Mouse (Mus musculus): Measurements from ENCODE around the gene Txnrd1. TPM values are rescaled to one million over a fixed set of nuclear protein-coding genes. Genes with fewer than 3 reads are reported as not detected.

Txnrd1 gene
- 32.2 and 42.5 TPM in 2 replicates for polyA plus RNA-seq (2012; rRNA removed)

DNA sequence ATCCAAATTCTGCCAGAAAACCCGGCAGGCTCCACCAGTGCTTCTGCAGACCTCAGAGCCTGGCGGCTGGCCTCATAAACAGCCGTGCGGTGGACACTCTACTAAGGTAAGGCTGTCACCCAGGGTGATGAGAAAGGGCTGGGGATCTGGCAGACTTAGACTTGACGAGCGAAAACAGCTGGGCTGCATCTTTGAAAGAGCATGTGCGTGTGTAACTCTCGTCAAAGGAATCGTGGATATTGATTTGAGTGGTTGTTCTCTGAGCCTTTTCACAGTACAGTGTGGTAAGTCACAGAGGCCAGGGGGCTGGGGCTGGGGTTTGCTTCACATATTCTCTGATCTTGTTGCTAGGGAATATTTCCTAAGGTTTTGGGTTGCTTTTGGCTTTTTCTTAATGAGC, at the start of gene Txnrd1:
Txnrd1 (plus strand) TSS at position 26 of the 400 bp plus-strand sequence.
- Histone ChIP-seq H3K36me3 (ENCODE audit: control insufficient read depth, insufficient read depth, low read length) (no peaks in the 10 kb centered on the region), H3K27me3 (ENCODE audit: control insufficient read depth, insufficient read depth, low read length) (no peaks in the 10 kb centered on the region), H3K4me1 (replicated peaks; ENCODE audit: control insufficient read depth, insufficient read depth, low read length) (peaks cover 4% of the 10 kb centered on the region), H3K4me3 (ENCODE audit: control insufficient read depth, insufficient read depth, low read length) (no peak within 1 kb of the TSS), H3K27ac (ENCODE audit: control insufficient read depth, insufficient read depth, low read length) (no peak within 1 kb of the TSS)
- no peak for TF ChIP-seq POLR2A (IDR thresholded peaks at IDR 0.05; ENCODE audit: control insufficient read depth, extremely low read depth, insufficient read depth, low read length, poor library complexity)
- no peak for TF ChIP-seq CTCF (IDR thresholded peaks at IDR 0.05; ENCODE audit: borderline replicate concordance, control insufficient read depth, extremely low read depth, insufficient read depth, low read length, poor library complexity)
- no peak for DNase-seq
- WGBS = 95% methylated on average over 9 of the region's 9 CpGs

DNA sequence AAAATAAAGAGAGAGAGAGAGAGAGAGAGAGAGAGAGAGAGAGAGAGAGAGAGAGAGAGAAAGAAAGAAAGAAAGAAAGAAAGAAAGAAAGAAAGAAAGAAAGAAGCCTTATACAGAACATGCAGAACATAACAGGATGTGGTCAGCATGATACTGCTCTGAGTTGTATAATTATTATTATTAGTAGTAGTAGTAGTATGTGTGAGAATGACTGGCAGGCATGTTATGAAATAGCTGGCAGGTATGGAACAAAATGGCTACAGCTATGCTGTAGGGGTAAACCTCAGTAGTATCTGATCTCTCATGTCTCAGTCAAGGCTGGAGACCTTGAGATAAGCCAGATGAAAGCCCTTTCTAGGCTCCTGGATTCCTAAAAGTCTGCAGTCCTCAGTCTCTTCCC, 44.6 kb upstream of the Txnrd1 start:
- no peaks in the 10 kb centered on the region for H3K4me1 ChIP-seq (replicated peaks; ENCODE audit: control insufficient read depth, insufficient read depth, low read length)
- no peaks in the 10 kb centered on the region for H3K36me3 ChIP-seq (ENCODE audit: control insufficient read depth, insufficient read depth, low read length)
- no peak overlapping the region for H3K4me3 ChIP-seq (ENCODE audit: control insufficient read depth, insufficient read depth, low read length)
- no peak for TF ChIP-seq POLR2A (IDR thresholded peaks at IDR 0.05; ENCODE audit: control insufficient read depth, extremely low read depth, insufficient read depth, low read length, poor library complexity)
- TF ChIP-seq CTCF (IDR thresholded peaks at IDR 0.05; ENCODE audit: borderline replicate concordance, control insufficient read depth, extremely low read depth, insufficient read depth, low read length, poor library complexity) = no peak
- H3K27ac ChIP-seq (ENCODE audit: control insufficient read depth, insufficient read depth, low read length) = no peak overlapping the region
- DNase-seq = no peak
- no peaks in the 10 kb centered on the region for H3K27me3 ChIP-seq (ENCODE audit: control insufficient read depth, insufficient read depth, low read length)

DNA sequence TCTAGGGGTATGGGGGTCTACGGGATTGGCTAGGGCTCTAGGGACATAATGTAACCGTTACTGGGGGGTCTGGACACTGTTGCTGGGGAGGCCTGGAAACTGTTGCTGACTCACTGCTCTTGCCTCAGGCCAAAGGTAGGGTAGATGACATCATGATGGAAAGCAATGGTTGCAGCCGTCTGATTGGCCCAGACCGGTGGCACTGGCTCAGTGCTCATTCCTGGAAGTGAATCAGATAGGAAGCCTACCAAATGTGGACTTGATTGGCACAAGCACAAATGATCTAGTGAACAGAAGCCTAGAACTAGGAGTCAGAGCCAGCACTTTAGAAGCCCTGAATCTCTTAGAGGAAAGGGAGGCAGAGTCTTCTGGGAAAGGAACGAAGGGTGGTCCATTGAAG, 43.2 kb upstream of the Txnrd1 start:
- no peak for DNase-seq
- peaks cover 9% of the 10 kb centered on the region for H3K4me1 ChIP-seq (replicated peaks; ENCODE audit: control insufficient read depth, insufficient read depth, low read length)
- H3K27ac ChIP-seq (ENCODE audit: control insufficient read depth, insufficient read depth, low read length) = no peak overlapping the region
- H3K36me3 ChIP-seq (ENCODE audit: control insufficient read depth, insufficient read depth, low read length) = no peaks in the 10 kb centered on the region
- no peaks in the 10 kb centered on the region for H3K27me3 ChIP-seq (ENCODE audit: control insufficient read depth, insufficient read depth, low read length)
- no peak overlapping the region for H3K4me3 ChIP-seq (ENCODE audit: control insufficient read depth, insufficient read depth, low read length)
- TF ChIP-seq CTCF (IDR thresholded peaks at IDR 0.05; ENCODE audit: borderline replicate concordance, control insufficient read depth, extremely low read depth, insufficient read depth, low read length, poor library complexity) (no peak), POLR2A (IDR thresholded peaks at IDR 0.05; ENCODE audit: control insufficient read depth, extremely low read depth, insufficient read depth, low read length, poor library complexity) (no peak)
- WGBS = 95% methylated on average over 5 of the region's 5 CpGs

DNA sequence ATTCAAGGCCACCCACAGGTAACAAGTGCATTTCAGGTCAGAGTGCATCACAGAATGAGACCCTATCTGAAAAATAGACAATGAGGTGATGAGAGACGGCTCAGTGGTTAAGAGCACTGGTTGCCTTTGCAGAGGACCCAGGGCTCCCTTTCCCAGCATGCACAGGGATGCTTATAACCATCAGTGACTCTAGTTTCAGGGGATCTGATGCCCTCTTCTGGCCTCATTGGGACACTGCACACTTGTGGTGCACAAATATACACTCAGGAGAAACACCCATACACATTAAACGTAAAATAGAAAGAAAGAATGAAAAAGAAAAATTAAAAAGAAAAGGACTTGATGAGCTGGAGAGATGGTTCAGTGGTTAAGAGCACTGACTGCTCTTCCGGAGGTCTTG, 42.0 kb upstream of the Txnrd1 start:
- Histone ChIP-seq H3K4me3 (ENCODE audit: control insufficient read depth, insufficient read depth, low read length) (no peak overlapping the region), H3K36me3 (ENCODE audit: control insufficient read depth, insufficient read depth, low read length) (no peaks in the 10 kb centered on the region), H3K4me1 (replicated peaks; ENCODE audit: control insufficient read depth, insufficient read depth, low read length) (peaks cover 19% of the 10 kb centered on the region), H3K27ac (ENCODE audit: control insufficient read depth, insufficient read depth, low read length) (no peak overlapping the region), H3K27me3 (ENCODE audit: control insufficient read depth, insufficient read depth, low read length) (no peaks in the 10 kb centered on the region)
- TF ChIP-seq CTCF (IDR thresholded peaks at IDR 0.05; ENCODE audit: borderline replicate concordance, control insufficient read depth, extremely low read depth, insufficient read depth, low read length, poor library complexity) = no peak
- TF ChIP-seq POLR2A (IDR thresholded peaks at IDR 0.05; ENCODE audit: control insufficient read depth, extremely low read depth, insufficient read depth, low read length, poor library complexity) = no peak
- DNase-seq = no peak
- WGBS = 98% methylated on average over 3 of the region's 3 CpGs

DNA sequence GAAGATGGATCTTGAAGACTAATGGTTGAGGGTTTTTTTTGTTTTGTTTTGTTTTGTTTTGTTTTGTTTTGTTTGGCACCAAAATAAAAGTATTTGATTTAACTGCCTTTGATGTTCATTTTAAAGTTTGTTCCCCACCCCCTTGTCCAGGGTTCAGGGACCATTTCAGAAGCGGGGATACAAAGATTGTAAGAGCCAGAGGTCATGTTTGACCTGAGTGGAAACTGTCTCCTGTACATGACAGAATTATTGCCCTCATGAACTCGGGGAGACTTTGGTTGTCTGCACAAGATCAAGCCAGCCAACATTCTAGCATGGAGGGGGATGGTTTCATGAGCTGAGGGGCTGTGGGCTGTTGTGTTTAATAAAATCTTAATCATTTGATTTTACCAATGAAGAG, 41.4 kb upstream of the Txnrd1 start:
- Histone ChIP-seq H3K4me3 (ENCODE audit: control insufficient read depth, insufficient read depth, low read length) (no peak overlapping the region), H3K27ac (ENCODE audit: control insufficient read depth, insufficient read depth, low read length) (no peak overlapping the region), H3K4me1 (replicated peaks; ENCODE audit: control insufficient read depth, insufficient read depth, low read length) (peaks cover 25% of the 10 kb centered on the region), H3K27me3 (ENCODE audit: control insufficient read depth, insufficient read depth, low read length) (no peaks in the 10 kb centered on the region), H3K36me3 (ENCODE audit: control insufficient read depth, insufficient read depth, low read length) (no peaks in the 10 kb centered on the region)
- 76% methylated on average over 2 of the region's 2 CpGs for WGBS
- TF ChIP-seq POLR2A (IDR thresholded peaks at IDR 0.05; ENCODE audit: control insufficient read depth, extremely low read depth, insufficient read depth, low read length, poor library complexity) (no peak), CTCF (IDR thresholded peaks at IDR 0.05; ENCODE audit: borderline replicate concordance, control insufficient read depth, extremely low read depth, insufficient read depth, low read length, poor library complexity) (no peak)
- no peak for DNase-seq

DNA sequence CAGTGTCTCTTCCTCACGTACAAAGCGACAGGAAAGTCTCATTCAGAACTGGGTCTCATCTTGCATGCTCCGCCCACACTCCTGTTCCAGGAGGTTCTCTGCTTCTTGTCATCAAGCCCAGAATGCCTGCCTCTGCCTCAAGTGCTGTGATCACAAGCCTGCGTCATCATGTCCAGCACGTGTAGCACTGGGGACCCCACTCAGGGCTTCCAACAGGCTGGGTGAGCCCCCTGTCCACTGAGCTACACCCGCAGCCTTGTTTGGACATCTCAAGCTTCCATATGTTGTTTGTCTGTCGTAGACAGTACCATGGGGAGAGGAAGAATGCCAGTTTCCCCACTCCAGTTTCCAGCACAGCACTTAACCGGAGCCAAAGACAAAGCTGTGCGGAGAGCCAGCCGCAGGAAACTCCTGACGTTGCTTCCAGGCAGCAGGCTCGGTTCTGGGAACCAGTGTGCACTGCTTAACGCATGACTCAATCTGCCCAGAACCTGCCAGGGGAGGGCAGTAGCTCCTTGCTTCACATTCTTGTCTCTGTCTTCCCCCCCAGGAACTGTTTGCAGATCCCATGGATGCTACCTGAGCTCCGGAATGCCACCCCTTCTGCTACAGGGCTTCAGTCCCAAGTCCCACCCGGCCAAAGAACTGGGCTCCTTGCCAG, 38.5 kb upstream of the Txnrd1 start:
- Histone ChIP-seq H3K4me3 (ENCODE audit: control insufficient read depth, insufficient read depth, low read length) (peak overlapping the region; percentile 7; the same call in 1 of the 2 replicates), H3K27me3 (ENCODE audit: control insufficient read depth, insufficient read depth, low read length) (no peaks in the 10 kb centered on the region), H3K4me1 (replicated peaks; ENCODE audit: control insufficient read depth, insufficient read depth, low read length) (peaks cover 28% of the 10 kb centered on the region), H3K27ac (ENCODE audit: control insufficient read depth, insufficient read depth, low read length) (peak overlapping the region; percentile 95), H3K36me3 (ENCODE audit: control insufficient read depth, insufficient read depth, low read length) (no peaks in the 10 kb centered on the region)
- TF ChIP-seq POLR2A (IDR thresholded peaks at IDR 0.05; ENCODE audit: control insufficient read depth, extremely low read depth, insufficient read depth, low read length, poor library complexity) = 0 out of 2 replicates have a peak, but pooled peaks have one; percentile 22
- peak; percentile 25; the same call in 1 of the 2 replicates for TF ChIP-seq CTCF (IDR thresholded peaks at IDR 0.05; ENCODE audit: borderline replicate concordance, control insufficient read depth, extremely low read depth, insufficient read depth, low read length, poor library complexity)
- peak; percentile 52 for DNase-seq
- 31% methylated on average over 15 of the region's 15 CpGs for WGBS

Measured in thymus, adult 2 months (tissue).